Mouse (Mus musculus) midbrain, postnatal 0 days (tissue): ENCODE measurements at regions not wholly inside any gene's neighbourhood (a gene's known extent, or its start where the extent isn't known, plus 50 kb on each side); places are given as distances from the start of the nearest gene placed in this dataset.
A peak's percentile ranks its signal among the peaks of the same experiment; 100 is the strongest.

Experiments used
- ATAC-seq: fragments of 200-750 bp; cut with Nextera tagmentation; 2 replicates; pipeline ENCODE4 v1.8.0; 2017; ENCODE audit warnings: moderate number of reproducible peaks, mild to moderate bottlenecking, moderate TSS enrichment, moderate library complexity; ENCODE audit not compliant: low FRiP score
- DNase-seq: peaks from one replicate; pipeline ENCODE4 v3.0.0-alpha.2; 2015; ENCODE audit warnings: low spot score
- H3K27ac ChIP-seq: fragments of 300-500 bp; sonication (generic); 2 replicates; pipeline ENCODE4 v1.5.1; 2014; ENCODE audit warnings: low read depth, mild to moderate bottlenecking, low read length, mixed read lengths
- H3K27me3 ChIP-seq: fragments of 300-500 bp; sonication (generic); 2 replicates; pipeline ENCODE4 v1.6.1; 2014; ENCODE audit warnings: low read length, control low read depth, mixed read lengths; ENCODE audit not compliant: insufficient read depth
- H3K36me3 ChIP-seq: fragments of 300-500 bp; sonication (generic); 2 replicates; pipeline ENCODE4 v1.6.1; 2014; ENCODE audit warnings: low read length, control low read depth, mixed read lengths; ENCODE audit not compliant: insufficient read depth
- H3K4me1 ChIP-seq: fragments of 300-500 bp; sonication (generic); 2 replicates; pipeline ENCODE4 v1.6.1; 2014; ENCODE audit warnings: mild to moderate bottlenecking, control low read depth, antibody characterized with exemption, low read length, mixed read lengths; ENCODE audit not compliant: insufficient read depth
- H3K4me2 ChIP-seq: fragments of 300-500 bp; sonication (generic); 2 replicates; pipeline ENCODE4 v1.6.1; 2014; ENCODE audit warnings: low read depth, mild to moderate bottlenecking, low read length, mixed read lengths; ENCODE audit not compliant: poor library complexity, severe bottlenecking
- H3K4me3 ChIP-seq: fragments of 300-500 bp; sonication (generic); 2 replicates; pipeline ENCODE4 v1.5.1; 2014; ENCODE audit warnings: low read depth, mild to moderate bottlenecking, low read length, moderate library complexity
- H3K9ac ChIP-seq: fragments of 300-500 bp; sonication (generic); replicated peaks from 2 replicates; pipeline ENCODE4 v1.6.1; 2014; ENCODE audit warnings: mild to moderate bottlenecking, low read length, moderate library complexity, mixed read lengths; ENCODE audit not compliant: poor library complexity, severe bottlenecking
- H3K9me3 ChIP-seq: fragments of 300-500 bp; sonication (generic); 2 replicates; pipeline ENCODE4 v1.6.1; 2016; ENCODE audit warnings: low read length, control low read depth
- CTCF ChIP-seq: IDR thresholded peaks from 2 replicates; pipeline ENCODE4 v1.5.1; 2016; ENCODE audit warnings: antibody characterized with exemption, mild to moderate bottlenecking
- WGBS: fragments of 180-500 bp; shearing (Covaris S2); extraction: QIAGEN DNeasy Blood & Tissue Kit; methylation state at CpG from one replicate; pipeline ENCODE4 v1.1.7; 2014; 5-methylcytosine and 5-hydroxymethylcytosine counted together

GRCm38 (mm10) chr10:26564462-26564861 is 188.7 kb upstream of the L3mbtl3 start:
- Histone ChIP-seq H3K9me3 (no peaks in the 10 kb centered on the region), H3K27ac (no peak overlapping the region), H3K4me2 (peak overlapping the region; percentile 38), H3K9ac (no peak overlapping the region), H3K27me3 (no peaks in the 10 kb centered on the region), H3K36me3 (no peaks in the 10 kb centered on the region), H3K4me3 (no peak overlapping the region), H3K4me1 (no peaks in the 10 kb centered on the region)
- peak; percentile 86 for DNase-seq
- no peak for ATAC-seq
- TF ChIP-seq CTCF: no peak
- WGBS: 30% methylated on average over 11 of the region's 11 CpGs

- peak; percentile 5 for DNase-seq
- H3K36me3 ChIP-seq: no peaks in the 10 kb centered on the region
- WGBS: 77% methylated on average over 4 of the region's 4 CpGs
- no peaks in the 10 kb centered on the region for H3K9me3 ChIP-seq
- ATAC-seq: no peak
- H3K4me2 ChIP-seq: no peak overlapping the region
- no peaks in the 10 kb centered on the region for H3K27me3 ChIP-seq
- no peak overlapping the region for H3K27ac ChIP-seq
- no peak overlapping the region for H3K9ac ChIP-seq
- H3K4me3 ChIP-seq: no peak overlapping the region
- H3K4me1 ChIP-seq: no peaks in the 10 kb centered on the region
- no peak for TF ChIP-seq CTCF
These were observed 185.6 kb upstream of the Arhgap18 start for GRCm38 (mm10) chr10:26567613-26568012.

- TF ChIP-seq CTCF: no peak
- WGBS: 88% methylated on average over 5 of the region's 5 CpGs
These were observed 182.8 kb upstream of the Arhgap18 start for GRCm38 (mm10) chr10:26570468-26570867.

GRCm38 (mm10) chr10:26571377-26571776 is 181.8 kb upstream of the Arhgap18 start:
- no peak overlapping the region for H3K4me2 ChIP-seq

More at GRCm38 (mm10) chr10:26570468-26570867, 182.8 kb upstream of the Arhgap18 start:
- DNase-seq (no peak), ATAC-seq (no peak)
- H3K4me1 ChIP-seq: no peaks in the 10 kb centered on the region
- H3K4me3 ChIP-seq: no peak overlapping the region
- H3K4me2 ChIP-seq: no peak overlapping the region
- H3K9me3 ChIP-seq: no peaks in the 10 kb centered on the region
- H3K27me3 ChIP-seq: no peaks in the 10 kb centered on the region
- H3K36me3 ChIP-seq: no peaks in the 10 kb centered on the region
- H3K9ac ChIP-seq: no peak overlapping the region
- no peak overlapping the region for H3K27ac ChIP-seq

GRCm38 (mm10) chr10:26576153-26576552 is 177.1 kb upstream of the Arhgap18 start:
- H3K9ac ChIP-seq: no peak overlapping the region
- H3K27ac ChIP-seq: no peak overlapping the region
- WGBS: 83% methylated on average over 3 of the region's 3 CpGs
- no peak for TF ChIP-seq CTCF
- ATAC-seq: no peak
- no peak for DNase-seq
- H3K9me3 ChIP-seq: no peaks in the 10 kb centered on the region
- no peaks in the 10 kb centered on the region for H3K27me3 ChIP-seq
- no peak overlapping the region for H3K4me3 ChIP-seq
- H3K4me2 ChIP-seq: no peak overlapping the region
- no peaks in the 10 kb centered on the region for H3K4me1 ChIP-seq
- H3K36me3 ChIP-seq: no peaks in the 10 kb centered on the region

More at GRCm38 (mm10) chr10:26571377-26571776, 181.8 kb upstream of the Arhgap18 start:
- no peaks in the 10 kb centered on the region for H3K36me3 ChIP-seq
- no peak for TF ChIP-seq CTCF
- H3K27me3 ChIP-seq: no peaks in the 10 kb centered on the region
- H3K9ac ChIP-seq: no peak overlapping the region
- DNase-seq (no peak), ATAC-seq (no peak)
- no peak overlapping the region for H3K27ac ChIP-seq
- no peaks in the 10 kb centered on the region for H3K4me1 ChIP-seq
- H3K9me3 ChIP-seq: no peaks in the 10 kb centered on the region
- no peak overlapping the region for H3K4me3 ChIP-seq
- WGBS: 81% methylated on average over 1 of the region's 1 CpGs

- H3K9ac ChIP-seq: no peak overlapping the region
- H3K4me3 ChIP-seq: no peak overlapping the region
- 95% methylated on average over 2 of the region's 2 CpGs for WGBS
- H3K27me3 ChIP-seq: no peaks in the 10 kb centered on the region
- TF ChIP-seq CTCF: no peak
- H3K4me1 ChIP-seq: no peaks in the 10 kb centered on the region
- H3K9me3 ChIP-seq: no peaks in the 10 kb centered on the region
- no peak for ATAC-seq
- no peak overlapping the region for H3K27ac ChIP-seq
- no peak for DNase-seq
- no peaks in the 10 kb centered on the region for H3K36me3 ChIP-seq
- H3K4me2 ChIP-seq: no peak overlapping the region
These were observed 176.1 kb upstream of the Arhgap18 start for GRCm38 (mm10) chr10:26577087-26577486.
